Mouse (Mus musculus) forebrain, embryonic 14.5 days (tissue): Measurements from ENCODE around the gene Prok1. TPM values are rescaled to one million over a fixed set of nuclear protein-coding genes. Genes with fewer than 3 reads are reported as not detected.
A peak's percentile ranks its signal among the peaks of the same experiment; 100 is the strongest.

Experiments used
- ATAC-seq: fragments of 200-750 bp; cut with Nextera tagmentation; 2 replicates; pipeline ENCODE4 v1.8.0; 2017; ENCODE audit warnings: mild to moderate bottlenecking, moderate library complexity
- DNase-seq: peaks from one replicate; pipeline ENCODE4 v3.0.0-alpha.2; 2015; ENCODE audit warnings: low spot score
- H3K27ac ChIP-seq: fragments of 300-500 bp; sonication (generic); 2 replicates; pipeline ENCODE4 v1.5.1; 2014; ENCODE audit warnings: low read depth, mild to moderate bottlenecking, control low read depth, low read length, moderate library complexity
- H3K27me3 ChIP-seq: fragments of 300-500 bp; sonication (generic); replicated peaks from 2 replicates; pipeline ENCODE4 v1.6.1; 2014; ENCODE audit warnings: low read length, control low read depth, mixed read lengths; ENCODE audit not compliant: control insufficient read depth, insufficient read depth
- H3K36me3 ChIP-seq: fragments of 300-500 bp; sonication (generic); 2 replicates; pipeline ENCODE4 v1.6.1; 2014; ENCODE audit warnings: low read length, control low read depth; ENCODE audit not compliant: control insufficient read depth, insufficient read depth
- H3K4me1 ChIP-seq: fragments of 300-500 bp; sonication (generic); 2 replicates; pipeline ENCODE4 v1.6.1; 2014; ENCODE audit warnings: antibody characterized with exemption, low read length, control low read depth; ENCODE audit not compliant: control insufficient read depth, insufficient read depth
- H3K4me2 ChIP-seq: fragments of 300-500 bp; sonication (generic); 2 replicates; pipeline ENCODE4 v1.6.1; 2014; ENCODE audit warnings: mild to moderate bottlenecking, control low read depth, low read length
- H3K4me3 ChIP-seq: fragments of 300-500 bp; sonication (generic); 2 replicates; pipeline ENCODE4 v1.5.1; 2014; ENCODE audit warnings: low read depth, low read length, control low read depth
- H3K9ac ChIP-seq: fragments of 300-500 bp; sonication (generic); 2 replicates; pipeline ENCODE4 v1.6.1; 2014; ENCODE audit warnings: mild to moderate bottlenecking, low read length, control low read depth, moderate library complexity
- H3K9me3 ChIP-seq: fragments of 300-500 bp; sonication (generic); replicated peaks from 2 replicates; pipeline ENCODE4 v1.6.1; 2016; ENCODE audit warnings: low read length, control low read depth, mixed read lengths; ENCODE audit not compliant: control insufficient read depth
- WGBS: fragments of 180-500 bp; shearing (Covaris S2); extraction: QIAGEN DNeasy Blood & Tissue Kit; methylation state at CpG from one replicate; pipeline ENCODE4 v1.1.7; 2014; 5-methylcytosine and 5-hydroxymethylcytosine counted together
- polyA plus RNA-seq: library from polyadenylated mRNA; unstranded; fragments of >200 nt; fragmentation: Nextera tagmentation; extraction: Ambion mirVana; gene quantifications from 2 replicates; pipeline ENCODE4 v1.2.1, GENCODE M21; 2014

The Prok1 gene
- polyA plus RNA-seq, 1 experiment from 2014 or later = not detected

GRCm38 (mm10) chr3:107266814-107267345 lies 27.4 kb upstream of the Prok1 start:
- no peak overlapping the region for H3K27ac ChIP-seq
- 68% methylated on average over 2 of the region's 2 CpGs for WGBS
- no peak overlapping the region for H3K4me3 ChIP-seq
- no peaks in the 10 kb centered on the region for H3K36me3 ChIP-seq
- no peak overlapping the region for H3K9ac ChIP-seq
- ATAC-seq (no peak), DNase-seq (no peak)
- no peak overlapping the region for H3K4me2 ChIP-seq
- no peaks in the 10 kb centered on the region for H3K9me3 ChIP-seq
- H3K27me3 ChIP-seq = no peaks in the 10 kb centered on the region
- H3K4me1 ChIP-seq = no peaks in the 10 kb centered on the region

- ATAC-seq (no peak), DNase-seq (no peak)
- WGBS = 30% methylated on average over 7 of the region's 7 CpGs
- H3K4me3 ChIP-seq = no peak overlapping the region
- no peak overlapping the region for H3K9ac ChIP-seq
- no peak overlapping the region for H3K4me2 ChIP-seq
- H3K27ac ChIP-seq = no peak overlapping the region; the same call in 1 of the 2 replicates
- no peaks in the 10 kb centered on the region for H3K36me3 ChIP-seq
- H3K9me3 ChIP-seq = no peaks in the 10 kb centered on the region
- peaks cover 9% of the 10 kb centered on the region; the same call in 1 of the 2 replicates for H3K4me1 ChIP-seq
- H3K27me3 ChIP-seq = no peaks in the 10 kb centered on the region
These were observed 22.3 kb upstream of the Prok1 start for GRCm38 (mm10) chr3:107261851-107262165.

GRCm38 (mm10) chr3:107260956-107261850 lies 21.7 kb upstream of the Prok1 start:
- H3K9ac ChIP-seq = no peak overlapping the region
- ATAC-seq (peak; percentile 80), DNase-seq (peak; percentile 49)
- 44% methylated on average over 8 of the region's 8 CpGs for WGBS
- no peaks in the 10 kb centered on the region for H3K36me3 ChIP-seq
- peak overlapping the region; percentile 55; the same call in 1 of the 2 replicates for H3K27ac ChIP-seq
- H3K4me1 ChIP-seq = peaks cover 9% of the 10 kb centered on the region; the same call in 1 of the 2 replicates
- H3K27me3 ChIP-seq = no peaks in the 10 kb centered on the region
- H3K4me2 ChIP-seq = no peak overlapping the region
- H3K4me3 ChIP-seq = no peak overlapping the region
- H3K9me3 ChIP-seq = no peaks in the 10 kb centered on the region

- ATAC-seq (no peak), DNase-seq (no peak)
- no peaks in the 10 kb centered on the region for H3K9me3 ChIP-seq
- no peaks in the 10 kb centered on the region for H3K27me3 ChIP-seq
- H3K36me3 ChIP-seq = no peaks in the 10 kb centered on the region
- WGBS = 65% methylated on average over 5 of the region's 5 CpGs
- peaks cover 9% of the 10 kb centered on the region; the same call in 1 of the 2 replicates for H3K4me1 ChIP-seq
- no peak overlapping the region for H3K27ac ChIP-seq
- H3K4me2 ChIP-seq = no peak overlapping the region
- H3K9ac ChIP-seq = no peak overlapping the region
- no peak overlapping the region for H3K4me3 ChIP-seq
These were observed 18.4 kb upstream of the Prok1 start for GRCm38 (mm10) chr3:107257924-107258323.

GRCm38 (mm10) chr3:107256724-107257123 lies 17.2 kb upstream of the Prok1 start:
- Histone ChIP-seq H3K4me1 (peaks cover 8% of the 10 kb centered on the region; the same call in 1 of the 2 replicates), H3K27ac (no peak overlapping the region), H3K9me3 (no peaks in the 10 kb centered on the region), H3K36me3 (no peaks in the 10 kb centered on the region), H3K27me3 (no peaks in the 10 kb centered on the region), H3K4me3 (no peak overlapping the region), H3K9ac (no peak overlapping the region), H3K4me2 (no peak overlapping the region)
- DNase-seq = no peak
- WGBS = 81% methylated on average over 7 of the region's 7 CpGs
- no peak for ATAC-seq

- Histone ChIP-seq H3K9me3 (no peaks in the 10 kb centered on the region), H3K27ac (no peak overlapping the region), H3K4me1 (peaks cover 3% of the 10 kb centered on the region; the same call in 1 of the 2 replicates), H3K27me3 (no peaks in the 10 kb centered on the region), H3K4me3 (no peak overlapping the region), H3K36me3 (no peaks in the 10 kb centered on the region), H3K9ac (no peak overlapping the region), H3K4me2 (no peak overlapping the region)
- DNase-seq = no peak
- 88% methylated on average over 3 of the region's 3 CpGs for WGBS
- ATAC-seq = no peak
These were observed 16.5 kb upstream of the Prok1 start for GRCm38 (mm10) chr3:107255992-107256391.

- DNase-seq (no peak), ATAC-seq (no peak)
- Histone ChIP-seq H3K4me3 (no peak overlapping the region), H3K36me3 (no peaks in the 10 kb centered on the region), H3K4me2 (no peak overlapping the region), H3K9ac (no peak overlapping the region), H3K4me1 (no peaks in the 10 kb centered on the region), H3K27me3 (no peaks in the 10 kb centered on the region), H3K9me3 (no peaks in the 10 kb centered on the region), H3K27ac (no peak overlapping the region)
- WGBS = 82% methylated on average over 5 of the region's 5 CpGs
These were observed 14.4 kb upstream of the Prok1 start for GRCm38 (mm10) chr3:107253925-107254324.

- no peaks in the 10 kb centered on the region for H3K4me1 ChIP-seq
- no peak overlapping the region for H3K27ac ChIP-seq
- ATAC-seq = no peak
- no peak overlapping the region for H3K4me2 ChIP-seq
- no peaks in the 10 kb centered on the region for H3K36me3 ChIP-seq
- no peak overlapping the region for H3K4me3 ChIP-seq
- no peak for DNase-seq
- H3K9me3 ChIP-seq = no peaks in the 10 kb centered on the region
- H3K27me3 ChIP-seq = no peaks in the 10 kb centered on the region
- H3K9ac ChIP-seq = no peak overlapping the region
- WGBS = 75% methylated on average over 4 of the region's 4 CpGs
These were observed 12.5 kb upstream of the Prok1 start for GRCm38 (mm10) chr3:107252035-107252434.

- Histone ChIP-seq H3K9me3 (no peaks in the 10 kb centered on the region), H3K27ac (no peak overlapping the region), H3K4me1 (no peaks in the 10 kb centered on the region), H3K4me2 (no peak overlapping the region), H3K9ac (no peak overlapping the region), H3K36me3 (no peaks in the 10 kb centered on the region), H3K27me3 (no peaks in the 10 kb centered on the region), H3K4me3 (no peak overlapping the region)
- DNase-seq (no peak), ATAC-seq (no peak)
- WGBS = 88% methylated on average over 2 of the region's 2 CpGs
These were observed 10.8 kb upstream of the Prok1 start for GRCm38 (mm10) chr3:107250320-107250719.
